Mouse (Mus musculus): Measurements from ENCODE around the gene Nfyb.

The Nfyb gene

DNA sequence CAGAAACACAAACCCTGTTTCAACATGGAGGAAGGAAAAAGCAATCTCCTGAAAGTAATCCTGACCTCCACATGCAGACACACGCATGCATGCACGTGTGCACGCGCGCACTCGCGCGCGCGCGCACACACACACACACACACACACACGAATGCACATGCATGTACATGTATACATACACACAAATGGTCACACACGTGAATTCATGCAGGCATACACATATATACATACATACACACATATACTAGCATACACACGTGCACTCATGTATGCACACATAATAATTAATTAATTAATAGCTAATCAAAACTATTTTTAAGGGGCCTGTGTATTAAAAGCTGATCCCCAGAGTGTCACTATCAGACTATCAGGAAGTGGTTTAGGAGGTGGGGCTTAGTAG lies 15.9 kb upstream of the Nfyb start:
- DNase-seq (ENCODE audit: low read depth in 2 of 2, low spot score in 2 of 2) = no peak

DNA sequence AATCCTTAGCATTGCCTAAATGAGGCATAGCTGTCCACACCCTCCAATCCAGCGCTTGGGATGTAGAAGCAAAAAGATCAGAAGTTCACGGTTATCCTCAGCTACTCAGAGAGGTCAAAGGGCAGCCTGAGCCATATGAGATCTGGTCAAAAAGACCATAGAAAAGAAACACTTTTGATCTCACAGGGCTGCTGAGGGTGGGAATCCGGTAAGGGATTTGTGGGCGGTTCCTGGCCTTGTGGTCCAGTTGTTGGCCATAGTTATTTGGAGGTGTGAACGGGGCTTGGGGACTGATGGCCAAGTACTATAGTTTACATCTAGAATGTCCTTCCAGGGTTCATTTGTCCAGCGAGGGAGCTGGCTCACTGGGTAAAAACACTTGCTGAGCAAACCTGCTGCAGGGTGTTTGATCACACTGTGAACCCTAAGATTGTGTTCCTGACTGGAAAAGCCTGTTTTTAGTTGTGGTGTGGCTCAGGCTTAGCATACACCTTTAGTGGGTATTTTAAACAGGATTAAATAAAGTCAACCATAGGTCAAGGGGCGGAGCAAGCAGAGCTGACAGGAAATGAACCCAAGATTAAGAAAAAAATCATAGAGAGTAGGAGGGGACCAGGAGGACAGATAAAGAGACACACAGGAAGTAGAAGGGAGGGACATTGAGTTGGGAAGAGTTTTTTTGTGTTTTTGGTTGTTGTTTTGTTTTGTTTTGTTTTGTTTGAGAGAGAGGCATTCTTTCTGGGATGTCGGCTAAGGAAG lies 15.0 kb upstream of the Nfyb start:
- no peak for DNase-seq (ENCODE audit: low read depth in 2 of 2, low spot score in 2 of 2)

DNA sequence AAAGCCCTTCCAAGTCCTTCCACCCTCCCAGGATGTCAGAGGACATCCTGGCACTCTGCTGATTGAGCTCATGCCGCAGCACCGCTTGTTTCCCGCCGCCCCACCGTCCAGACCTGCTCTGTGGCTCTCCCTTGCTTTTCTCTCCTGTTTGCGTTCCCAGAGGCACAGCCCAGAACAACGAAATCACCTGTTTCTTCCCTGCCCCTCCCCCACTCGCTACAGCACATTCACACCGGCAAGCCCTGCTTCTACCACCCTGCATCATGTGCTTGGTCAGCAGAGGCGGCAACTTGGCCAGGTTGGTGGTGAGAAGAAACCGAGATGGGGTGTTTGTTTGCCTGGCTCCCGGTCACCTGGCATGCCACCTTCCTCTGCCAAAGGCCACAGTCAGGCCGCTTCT lies 13.9 kb upstream of the Nfyb start:
- DNase-seq (ENCODE audit: low read depth in 2 of 2, low spot score in 2 of 2) = no peak

DNA sequence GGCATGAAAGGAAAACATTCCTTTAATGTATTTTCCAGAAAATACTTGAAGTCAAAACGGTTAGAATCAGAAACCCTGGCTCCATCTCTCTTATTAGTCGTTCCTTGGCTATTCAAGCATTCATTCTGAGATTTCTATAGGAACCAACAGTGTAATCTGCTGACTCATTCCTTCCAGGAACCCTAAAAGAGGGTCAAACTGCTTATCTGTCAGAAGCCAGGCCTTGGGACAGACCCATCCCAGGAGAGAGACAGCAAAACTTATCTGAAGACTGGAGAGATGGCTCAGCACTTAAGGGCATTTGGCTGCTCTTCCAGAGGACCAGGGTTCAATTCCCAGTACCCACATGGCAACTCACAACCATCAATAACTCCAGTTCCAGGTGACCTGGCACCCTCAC lies 13.1 kb upstream of the Nfyb start:
- DNase-seq (ENCODE audit: low read depth in 2 of 2, low spot score in 2 of 2) = no peak

DNA sequence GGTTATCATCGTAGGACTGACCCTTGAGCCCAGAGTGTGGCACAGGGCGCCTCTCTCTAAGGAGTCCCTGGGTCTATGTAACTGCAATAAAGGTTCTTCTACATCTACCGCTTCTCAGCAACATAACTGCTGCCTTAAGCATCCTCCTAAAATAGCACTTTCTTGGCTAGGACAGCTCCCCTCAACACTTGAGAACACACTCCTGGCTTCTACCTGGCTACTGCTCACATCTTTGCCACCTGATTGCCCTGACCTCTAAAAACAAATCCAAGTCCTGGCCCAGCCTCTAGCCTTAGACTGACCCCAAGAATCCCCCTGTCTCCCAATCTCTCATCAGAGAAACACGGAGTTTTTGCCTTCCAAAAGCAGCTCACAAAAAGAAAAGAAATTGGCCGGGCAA lies 10.9 kb upstream of the Nfyb start:
- no peak for DNase-seq (ENCODE audit: low read depth in 2 of 2, low spot score in 2 of 2)

DNA sequence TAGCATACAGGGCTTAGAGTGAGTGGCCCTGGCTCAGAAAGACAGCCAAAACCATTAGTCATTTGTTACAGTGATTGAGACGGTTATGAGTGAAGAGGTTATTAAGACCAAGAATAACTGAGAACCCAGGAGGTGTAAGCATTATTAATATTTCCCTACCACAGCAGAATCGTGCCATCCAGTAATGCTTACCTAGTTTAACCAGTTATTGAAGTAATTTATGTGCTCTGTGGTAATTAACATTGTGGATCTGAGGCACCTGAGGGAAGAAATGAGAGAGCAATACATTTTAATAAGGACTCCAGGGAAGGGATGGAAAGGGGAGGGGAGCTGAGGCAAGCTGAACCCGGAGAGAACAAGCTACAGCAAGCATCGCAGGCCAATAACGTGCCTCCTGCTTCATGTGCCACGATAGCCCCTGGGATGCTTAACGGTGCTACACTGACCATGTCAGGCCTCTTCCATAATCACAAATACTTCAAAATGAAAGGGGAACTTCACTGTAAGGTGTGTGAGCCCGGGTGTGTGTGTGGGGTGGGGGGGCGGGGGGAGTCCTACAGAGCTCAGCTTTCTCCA lies 7.7 kb upstream of the Nfyb start:
- no peak for DNase-seq (ENCODE audit: low read depth in 2 of 2, low spot score in 2 of 2)

DNA sequence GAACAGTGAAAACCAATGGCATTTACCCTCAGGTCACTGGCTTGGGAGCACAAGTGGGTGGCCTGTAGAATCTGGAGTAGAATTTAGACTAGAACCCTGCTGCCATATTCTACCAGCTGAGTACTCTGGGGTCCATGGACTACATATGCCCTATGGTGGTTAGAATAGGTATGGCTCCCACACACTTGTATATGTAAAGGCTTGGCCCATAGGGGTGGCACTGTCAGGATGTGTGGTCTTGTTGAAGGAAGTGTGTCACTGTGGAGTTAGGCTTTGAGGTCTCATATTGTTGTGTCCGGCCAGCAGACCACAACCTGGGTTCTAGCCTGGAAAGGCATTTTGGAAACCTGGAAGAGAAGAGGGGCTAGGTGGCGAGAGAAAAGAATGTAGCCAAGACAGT lies 6.8 kb upstream of the Nfyb start:
- DNase-seq (ENCODE audit: low read depth in 2 of 2, low spot score in 2 of 2) = no peak

DNA sequence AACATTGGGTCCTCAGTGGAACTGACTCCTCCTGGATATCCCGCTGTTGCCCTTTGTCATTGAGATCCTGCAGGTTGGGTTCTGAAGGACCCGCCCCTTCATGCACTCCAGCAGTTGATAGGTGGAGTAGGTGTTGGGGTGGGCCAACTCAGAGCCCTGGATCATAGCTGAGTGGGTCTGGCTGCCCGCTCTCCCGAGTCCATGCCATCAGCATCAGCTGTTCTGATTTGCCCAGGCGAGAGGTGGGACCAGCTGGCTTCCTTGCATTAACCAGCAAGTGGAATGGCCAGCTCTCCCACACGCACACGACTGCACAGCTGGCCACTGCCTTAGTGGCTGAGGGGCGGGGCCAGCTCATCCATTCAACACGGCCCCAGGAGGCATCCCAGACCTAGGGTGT lies 5.0 kb upstream of the Nfyb start:
- DNase-seq (ENCODE audit: low read depth in 2 of 2, low spot score in 2 of 2) = no peak

DNA sequence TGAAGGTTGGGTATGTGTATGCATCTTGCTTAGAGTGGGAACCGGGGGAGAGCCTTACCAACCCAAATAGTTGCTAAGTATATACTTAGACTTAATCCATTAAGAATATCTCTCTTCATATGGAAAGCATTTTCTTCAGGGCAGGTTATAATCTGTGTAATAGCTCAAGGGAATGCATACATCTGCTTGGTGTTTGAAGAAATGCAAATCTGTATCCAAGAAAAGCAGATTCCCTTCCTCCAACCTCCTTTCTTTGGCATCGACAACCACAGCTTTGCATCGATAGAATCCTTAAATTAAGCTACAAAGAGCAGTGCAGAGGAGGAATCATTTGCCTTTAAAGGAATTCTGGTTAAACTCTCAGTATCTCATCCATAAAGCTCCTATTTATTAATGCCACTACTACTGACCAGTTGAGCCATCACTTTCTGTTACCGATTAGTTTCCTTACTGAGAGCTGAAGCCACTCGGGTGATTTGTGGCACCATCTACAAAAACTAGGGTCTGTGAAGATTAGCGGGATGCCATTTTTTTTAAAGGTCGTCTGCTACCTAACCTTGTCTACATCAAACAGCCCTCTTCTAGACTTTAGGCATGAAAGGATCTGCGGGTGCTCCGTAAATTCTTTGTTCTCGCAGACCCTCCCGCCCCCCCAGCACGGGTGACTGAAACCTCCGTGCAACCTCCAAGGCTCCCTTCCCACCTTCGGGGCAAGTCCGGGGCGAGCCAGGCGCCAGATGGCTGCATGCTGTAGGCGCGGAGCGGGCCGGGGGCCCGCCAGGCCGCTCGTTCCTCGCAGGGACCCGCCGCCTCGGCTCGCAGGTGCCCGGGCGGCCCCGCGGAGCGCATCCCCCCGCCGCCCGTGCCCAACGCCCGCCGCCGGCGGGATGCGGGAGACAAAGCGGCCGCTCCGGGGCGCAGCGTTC lies 925 bp downstream of the Nfyb start:
- DNase-seq (ENCODE audit: low read depth in 2 of 2, low spot score in 2 of 2) = peak; percentile 18 to 32

DNA sequence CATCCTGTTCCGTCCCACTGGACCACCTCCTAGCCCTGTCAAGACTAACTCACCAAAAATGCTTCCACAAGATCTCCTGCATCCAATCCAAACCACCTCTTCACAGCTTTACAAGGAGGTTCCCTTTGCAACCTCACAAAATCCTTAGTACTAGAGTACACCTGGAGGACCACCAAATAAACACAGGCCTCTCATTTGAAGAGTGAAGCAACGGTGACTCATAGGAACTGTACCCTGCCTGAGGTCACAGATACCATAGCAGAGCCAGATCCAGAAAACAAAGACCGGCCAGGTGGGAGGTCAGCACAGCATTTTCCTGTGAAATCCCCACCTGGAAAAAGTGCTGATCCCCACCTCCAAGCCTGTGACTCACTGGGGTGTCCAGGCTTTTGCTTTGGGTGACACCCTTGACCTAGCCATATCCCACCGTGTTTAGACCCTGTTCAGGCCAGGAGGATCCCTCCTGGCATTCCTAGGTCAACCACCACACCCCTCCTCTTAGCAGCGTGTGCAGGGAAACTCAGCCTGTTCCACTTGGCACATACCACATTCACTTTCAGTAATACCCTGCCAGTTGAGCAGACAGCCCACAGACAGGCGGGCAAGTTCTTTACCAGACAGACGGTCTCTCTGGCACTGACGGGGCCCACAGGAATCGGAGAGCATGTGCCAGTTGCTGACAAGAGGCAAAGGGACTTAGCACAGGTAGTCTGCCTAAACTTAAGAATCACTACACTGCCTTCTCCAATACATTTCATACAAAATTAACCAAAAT lies 2.7 kb downstream of the Nfyb start:
- DNase-seq (ENCODE audit: low read depth in 2 of 2, low spot score in 2 of 2) = no peak

DNA sequence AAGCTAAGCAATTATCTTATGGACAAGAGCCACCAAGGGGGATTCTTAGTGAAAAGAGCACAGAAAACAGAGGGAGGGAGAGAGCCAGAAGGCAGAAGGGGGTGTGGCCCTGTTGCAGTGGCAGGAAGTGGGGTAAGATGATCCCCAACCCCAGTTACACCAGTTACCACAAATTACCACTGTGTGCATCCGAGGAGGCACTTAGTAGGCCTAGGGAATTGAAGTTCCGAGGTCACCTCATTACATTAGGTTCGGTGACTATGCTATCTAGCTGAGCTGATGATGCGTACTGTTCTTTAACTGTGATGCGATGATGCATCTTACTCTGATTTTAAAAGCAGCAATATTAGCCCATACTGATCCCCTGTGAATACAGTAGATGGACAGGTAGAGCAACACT lies 4.2 kb downstream of the Nfyb start:
- no peak for DNase-seq (ENCODE audit: low read depth in 2 of 2, low spot score in 2 of 2)

DNA sequence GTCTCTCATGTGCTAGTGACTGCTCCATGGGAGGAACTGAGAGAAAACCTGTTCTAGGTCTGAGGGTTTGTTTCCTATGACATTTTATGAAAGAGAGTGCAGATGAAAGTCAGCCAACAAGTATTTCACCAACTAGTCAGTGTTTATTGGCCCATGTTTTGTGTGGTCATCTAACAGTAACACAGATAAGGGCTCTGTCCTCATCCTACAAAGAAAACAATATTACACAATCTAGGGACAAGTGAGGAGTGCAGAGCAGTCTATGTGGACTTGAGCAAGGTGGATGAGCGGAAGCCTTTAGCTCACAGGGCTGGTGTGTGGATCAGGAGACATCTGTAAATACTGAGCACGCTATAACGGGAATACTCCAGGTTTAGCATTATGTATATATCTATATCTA lies 5.1 kb downstream of the Nfyb start:
- DNase-seq (ENCODE audit: low read depth in 2 of 2, low spot score in 2 of 2) = no peak

DNA sequence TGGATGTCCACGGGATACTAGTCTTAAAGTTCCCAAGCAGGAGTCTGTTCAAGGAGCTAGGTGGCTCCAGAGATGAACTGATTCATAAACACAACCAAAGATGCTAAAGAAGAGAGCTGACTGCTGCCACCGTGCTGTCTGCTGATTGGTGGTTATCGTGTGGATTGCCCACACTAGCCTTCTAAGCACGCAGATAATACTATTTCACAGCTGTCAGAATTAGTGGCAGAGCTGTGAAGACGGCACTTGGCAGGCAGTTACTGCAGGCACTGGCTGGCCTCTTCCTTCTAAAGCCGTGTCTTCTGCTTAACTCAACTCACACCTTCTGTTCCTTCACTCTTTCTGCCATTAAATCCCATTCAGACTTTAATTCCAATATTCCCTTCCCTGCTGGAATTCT lies 5.6 kb downstream of the Nfyb start:
- DNase-seq (ENCODE audit: low read depth in 2 of 2, low spot score in 2 of 2) = no peak

DNA sequence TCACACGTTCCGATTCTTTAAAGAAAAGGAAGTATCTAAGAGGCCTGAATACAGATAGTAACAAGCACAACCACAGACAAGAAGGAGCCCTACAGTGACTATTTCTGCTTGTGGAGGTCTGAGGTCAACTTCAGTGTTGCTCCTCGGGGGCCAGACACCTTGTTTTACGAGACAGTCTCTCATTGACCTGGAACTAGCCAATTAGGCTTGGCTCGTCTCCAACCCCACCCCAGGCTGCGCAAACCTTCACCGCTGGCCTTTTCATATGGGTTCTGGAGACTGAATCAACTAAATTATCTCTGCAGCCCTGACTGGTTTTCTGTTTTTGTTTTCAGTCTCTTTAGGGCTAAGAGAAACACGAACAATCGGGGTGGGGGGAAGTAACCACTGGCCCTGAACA lies 6.6 kb downstream of the Nfyb start:
- no peak for DNase-seq (ENCODE audit: low read depth in 2 of 2, low spot score in 2 of 2)

DNA sequence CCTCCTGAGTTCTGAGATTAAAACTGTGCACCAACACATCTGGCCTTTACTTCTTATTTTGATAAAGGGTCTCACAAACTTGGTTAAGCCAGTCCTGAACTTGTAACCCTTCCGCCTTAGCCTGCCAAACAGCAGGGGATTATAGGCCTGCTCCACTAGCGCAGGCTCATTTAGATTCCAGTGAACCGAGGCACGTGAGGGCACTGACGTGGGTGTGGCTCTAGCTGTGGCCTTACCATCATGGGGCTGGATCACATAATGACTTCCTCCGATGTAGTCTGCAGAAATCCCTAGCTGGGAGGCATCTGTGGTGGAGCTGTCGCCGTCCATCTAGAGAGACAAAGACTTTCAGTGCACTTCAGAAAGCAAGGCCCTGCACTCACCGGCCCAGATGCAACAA lies 7.5 kb downstream of the Nfyb start:
- no peak for DNase-seq (ENCODE audit: low read depth in 2 of 2, low spot score in 2 of 2)

DNA sequence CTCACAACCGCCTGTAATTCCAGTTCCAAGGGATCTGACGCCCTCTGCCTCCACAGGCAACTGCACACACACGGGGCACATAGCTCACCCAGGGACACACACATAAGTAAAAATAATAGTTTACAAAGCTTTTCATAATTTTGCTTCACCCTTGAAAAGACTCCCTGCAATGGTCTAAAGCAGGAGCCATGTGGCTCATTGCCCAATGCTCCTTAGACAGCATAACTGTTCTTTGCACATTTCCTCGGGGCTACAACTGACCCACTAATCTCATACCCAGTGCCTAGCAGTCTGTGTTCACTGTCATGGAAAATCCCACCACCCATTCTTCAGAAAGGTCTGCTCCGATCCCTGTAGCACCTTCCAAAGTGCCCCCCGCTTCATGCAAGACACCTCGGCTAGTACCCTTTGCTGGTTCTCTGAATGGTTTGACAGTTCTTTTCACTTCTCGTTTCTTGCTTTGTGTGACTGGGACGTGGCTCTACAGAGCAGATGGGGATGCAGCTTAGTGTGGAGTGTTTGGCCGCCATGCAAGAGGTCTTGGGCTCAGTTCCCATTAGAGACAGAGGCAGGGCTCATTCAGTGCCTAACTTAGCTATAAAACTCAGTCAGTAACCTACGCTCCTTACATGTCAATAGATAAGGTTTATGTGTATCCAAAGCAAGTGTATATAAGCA lies 8.6 kb downstream of the Nfyb start:
- no peak for DNase-seq (ENCODE audit: low read depth in 2 of 2, low spot score in 2 of 2)

DNA sequence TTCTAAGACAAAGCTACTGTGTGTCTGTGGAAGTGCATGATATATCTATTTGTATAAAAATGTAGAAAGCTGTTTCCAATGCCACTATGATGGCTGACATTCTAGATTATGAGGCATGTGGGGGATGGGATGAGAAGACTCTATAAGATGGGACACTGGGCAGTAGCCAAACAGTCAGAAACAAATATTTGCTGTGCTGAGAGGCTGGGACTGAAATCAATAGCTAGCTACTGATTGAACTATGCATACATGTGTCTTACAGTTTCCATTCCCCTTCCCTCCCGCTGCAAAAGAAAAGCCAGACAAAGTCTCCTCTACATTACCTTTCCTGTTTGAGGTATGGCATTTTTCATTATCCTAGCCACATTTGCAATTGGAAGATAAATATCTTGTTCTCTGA lies 9.3 kb downstream of the Nfyb start:
- no peak for DNase-seq (ENCODE audit: low read depth in 2 of 2, low spot score in 2 of 2)

DNA sequence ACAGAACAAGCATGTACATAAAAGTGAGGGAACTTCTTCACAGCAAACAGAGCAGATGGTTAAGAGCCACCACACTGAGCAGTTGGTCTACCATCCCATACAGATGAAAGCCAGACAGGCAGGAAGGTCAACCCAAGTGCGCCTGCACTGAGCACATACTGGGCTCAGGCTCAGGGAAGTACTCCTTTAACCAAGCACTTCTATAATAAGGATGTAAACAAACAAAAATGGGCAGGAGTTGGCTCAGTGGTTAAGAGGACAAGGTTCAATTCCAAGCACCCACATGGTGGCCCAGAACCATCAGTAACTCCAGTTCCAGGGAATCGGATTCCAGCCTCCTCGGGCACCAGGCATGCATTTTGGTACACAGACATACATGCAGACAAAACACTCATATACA lies 11.0 kb downstream of the Nfyb start:
- DNase-seq (ENCODE audit: low read depth in 2 of 2, low spot score in 2 of 2) = no peak

DNA sequence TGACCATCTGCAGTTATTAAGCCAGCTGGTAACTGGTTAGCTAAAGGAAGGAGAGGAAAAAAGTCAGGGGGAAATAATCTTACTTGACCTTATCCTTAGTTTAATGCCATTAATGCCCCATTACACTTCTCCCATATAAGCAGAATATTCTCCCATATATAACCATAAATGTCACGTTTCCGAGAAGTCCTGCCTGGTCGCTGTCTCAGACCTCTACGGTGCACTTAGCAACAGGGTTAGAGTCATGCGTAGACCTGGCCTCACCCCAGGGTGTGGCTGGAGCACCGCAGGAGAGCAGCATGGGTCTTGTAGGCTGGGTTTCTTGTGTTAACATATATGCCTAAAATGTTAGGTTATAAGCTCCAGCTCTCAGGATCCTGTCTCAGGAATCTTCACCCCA lies 13.2 kb downstream of the Nfyb start:
- DNase-seq (ENCODE audit: low read depth in 2 of 2, low spot score in 2 of 2) = no peak

DNA sequence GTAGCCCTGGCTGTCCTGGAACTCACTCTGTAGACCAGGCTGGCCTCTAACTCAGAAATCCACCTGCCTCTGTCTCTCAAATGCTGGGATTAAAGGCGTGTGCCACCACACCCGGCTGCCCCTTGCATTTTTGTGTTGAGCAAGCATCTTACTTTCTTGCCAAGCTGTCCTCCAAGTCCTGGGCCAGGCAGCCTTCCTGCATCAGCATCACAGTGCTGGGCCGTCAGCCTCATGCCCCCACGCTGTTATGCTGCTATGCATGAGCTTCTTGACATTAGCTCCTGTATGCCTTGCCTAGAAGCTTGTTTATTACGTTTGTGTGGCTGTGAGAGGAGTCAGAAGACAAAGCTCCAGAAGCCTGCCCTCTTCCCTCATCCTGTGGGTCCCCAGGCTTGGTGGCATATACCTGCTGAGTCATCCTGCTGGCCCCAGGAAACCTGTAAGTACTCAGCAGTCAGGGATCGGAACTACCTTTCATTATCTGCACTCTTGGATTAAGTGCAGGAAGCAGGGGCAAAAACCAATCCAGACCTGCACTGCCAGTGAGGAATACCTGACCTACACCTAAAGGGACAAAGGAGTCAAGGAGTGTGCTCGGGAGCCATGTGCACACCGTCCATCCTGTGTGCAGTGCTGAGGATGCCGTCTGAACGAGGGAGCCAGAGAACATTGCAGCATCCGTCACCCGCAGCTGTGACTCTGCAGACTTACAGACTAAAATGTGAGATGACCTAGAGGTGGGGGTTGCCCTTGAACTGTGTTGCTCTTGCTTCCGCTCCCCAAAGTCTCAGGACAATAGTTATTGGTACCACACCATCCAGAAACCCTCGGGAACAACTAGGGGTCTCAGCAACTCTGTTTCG lies 16.7 kb downstream of the Nfyb start:
- DNase-seq (ENCODE audit: low read depth in 2 of 2, low spot score in 2 of 2) = no peak

All from CD8-positive naive resting alpha-beta T cell, adult 2 months (primary cell).